Mouse (Mus musculus): ENCODE results near the gene Rasal2. TPM values are rescaled to one million over a fixed set of nuclear protein-coding genes. Genes with fewer than 3 reads are reported as not detected.

The Rasal2 gene
- total and polyA plus RNA-seq, 3 experiments: 1.5 to 3.2 TPM; not detected in 1

DNA sequence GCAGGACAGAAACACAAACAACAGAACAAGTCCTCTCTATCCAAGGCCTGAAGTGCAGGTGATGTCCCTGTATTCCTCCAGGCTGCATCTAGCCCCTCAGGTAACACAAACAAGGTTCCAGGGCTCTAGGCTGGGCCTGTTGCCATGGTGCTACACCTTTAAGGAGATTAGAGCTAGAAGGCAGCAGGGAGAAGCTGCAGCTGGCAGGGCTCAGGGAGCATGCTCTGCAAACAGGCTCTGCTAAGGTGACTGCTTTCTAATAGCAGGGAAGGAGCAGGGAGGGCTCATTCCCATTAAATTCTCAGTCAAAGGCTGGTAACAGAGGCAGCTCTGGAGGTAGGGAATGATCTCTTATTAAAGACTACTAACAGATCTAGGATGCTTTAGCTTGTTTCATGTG, 231.3 kb downstream of the Rasal2 start:
- Histone ChIP-seq H3K4me3 (ENCODE audit: control insufficient read depth in 1 of 2, insufficient read depth in 1 of 2, low read depth in 2 of 2, low read length in 2 of 2) (no peak overlapping the region), H3K9me3 (replicated peaks; ENCODE audit: insufficient read depth, low read length) (no peaks in the 10 kb centered on the region), H3K27me3 (ENCODE audit: control insufficient read depth in 1 of 2, insufficient read depth in 2 of 2, low read length in 2 of 2) (no peaks in the 10 kb centered on the region), H3K36me3 (ENCODE audit: control insufficient read depth in 1 of 2, insufficient read depth in 2 of 2, low read length in 2 of 2) (no peaks in the 10 kb centered on the region), H3K4me1 (ENCODE audit: control insufficient read depth in 1 of 2, insufficient read depth in 2 of 2, low read length in 2 of 2) (no peaks in the 10 kb centered on the region), H3K27ac (ENCODE audit: control insufficient read depth, low read depth, low read length) (no peak overlapping the region), H3K9ac (ENCODE audit: control insufficient read depth, low read depth, low read length, poor library complexity, severe bottlenecking) (no peak overlapping the region), H3K79me2 (ENCODE audit: control insufficient read depth, insufficient read depth, low read length, poor library complexity) (no peaks in the 10 kb centered on the region)
- no peak for DNase-seq (ENCODE audit: low read depth, low spot score)
- no peak for TF ChIP-seq MAFK (IDR thresholded peaks at IDR 0.05; ENCODE audit: borderline replicate concordance, low read depth, low read length)
- no peak for TF ChIP-seq MEF2A (IDR thresholded peaks at IDR 0.05; ENCODE audit: extremely low read depth, insufficient replicate concordance, low read depth, low read length, poor library complexity, severe bottlenecking)
- TF ChIP-seq TAL1 (IDR thresholded peaks at IDR 0.05; ENCODE audit: low read length): no peak
- TF ChIP-seq RCOR1 (IDR thresholded peaks at IDR 0.05; ENCODE audit: low read depth, low read length): no peak
- TF ChIP-seq NELFE (IDR thresholded peaks at IDR 0.05; ENCODE audit: low read depth, low read length): no peak
- no peak for TF ChIP-seq MAX (IDR thresholded peaks at IDR 0.05; ENCODE audit: low read length)
- no peak for TF ChIP-seq SMC3 (IDR thresholded peaks at IDR 0.05; ENCODE audit: low read depth, low read length)
- TF ChIP-seq TCF12 (IDR thresholded peaks at IDR 0.05; ENCODE audit: low read depth, low read length): no peak

DNA sequence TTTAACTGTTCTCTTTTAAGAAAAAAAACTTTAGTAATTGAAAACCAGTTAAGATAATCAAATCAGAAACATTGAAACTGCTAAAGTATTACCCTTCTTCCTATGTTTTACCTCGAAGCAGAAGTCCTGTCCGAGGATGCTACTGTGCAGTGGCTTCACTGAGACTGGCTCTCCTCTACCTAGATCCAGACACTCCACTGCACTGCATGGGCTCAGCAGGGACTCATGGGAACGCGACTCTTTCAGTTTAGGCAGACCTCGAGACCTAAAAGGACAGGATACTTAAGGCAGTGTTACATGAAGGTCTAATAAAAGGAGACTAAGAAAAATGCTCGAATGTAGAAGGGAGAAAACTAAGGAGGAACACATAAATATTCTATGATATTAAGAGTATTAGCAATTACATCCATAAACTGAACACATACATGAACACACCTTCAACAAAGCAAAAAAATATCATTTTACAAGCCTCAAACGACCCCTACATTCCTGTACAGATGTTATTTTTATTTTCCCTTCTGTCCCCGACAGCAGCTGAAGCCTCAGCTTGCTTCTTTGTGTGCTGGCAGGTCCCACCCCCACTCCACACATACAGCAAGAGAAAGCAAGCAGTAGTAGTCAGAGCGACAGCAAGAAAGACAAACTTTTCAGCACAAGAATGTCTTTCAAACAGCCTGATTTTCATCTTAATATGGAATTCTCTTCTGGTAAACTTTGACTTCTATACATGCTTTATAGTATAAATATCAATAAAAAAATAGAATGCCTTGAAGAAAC, 233.2 kb downstream of the Rasal2 start:
- no peaks in the 10 kb centered on the region for H3K27me3 ChIP-seq (ENCODE audit: control insufficient read depth in 1 of 2, insufficient read depth in 2 of 2, low read length in 2 of 2)
- no peaks in the 10 kb centered on the region for H3K4me1 ChIP-seq (ENCODE audit: control insufficient read depth in 1 of 2, insufficient read depth in 2 of 2, low read length in 2 of 2)
- TF ChIP-seq ETS1 (IDR thresholded peaks at IDR 0.05; ENCODE audit: low read depth, low read length): no peak
- TF ChIP-seq NRF1 (IDR thresholded peaks at IDR 0.05; ENCODE audit: insufficient read depth, low read depth, low read length, poor library complexity, severe bottlenecking): no peak
- no peak for TF ChIP-seq NELFE (IDR thresholded peaks at IDR 0.05; ENCODE audit: low read depth, low read length)
- TF ChIP-seq GATA1 (IDR thresholded peaks at IDR 0.05; ENCODE audit: low read depth, low read length): no peak
- no peak for TF ChIP-seq ZC3H11A (IDR thresholded peaks at IDR 0.05; ENCODE audit: low read depth, low read length)
- TF ChIP-seq ZMIZ1 (IDR thresholded peaks at IDR 0.05; ENCODE audit: low read depth, low read length): no peak
- no peak for TF ChIP-seq ZKSCAN1 (IDR thresholded peaks at IDR 0.05; ENCODE audit: low read depth, low read length)
- TF ChIP-seq TBP (IDR thresholded peaks at IDR 0.05; ENCODE audit: low read depth, low read length): no peak
- no peak for TF ChIP-seq EP300 (IDR thresholded peaks at IDR 0.05; ENCODE audit: low read depth in 1 of 2, low read length in 2 of 2)
- no peak for TF ChIP-seq MYB (IDR thresholded peaks at IDR 0.05; ENCODE audit: low read depth, low read length)
- TF ChIP-seq SIN3A (IDR thresholded peaks at IDR 0.05; ENCODE audit: low read length): no peak
- no peak for TF ChIP-seq MAFK (IDR thresholded peaks at IDR 0.05; ENCODE audit: borderline replicate concordance, low read depth, low read length)
- TF ChIP-seq USF1 (IDR thresholded peaks at IDR 0.05; ENCODE audit: low read depth, low read length): no peak
- TF ChIP-seq MYC (IDR thresholded peaks at IDR 0.05; ENCODE audit: low read depth, low read length): no peak
- TF ChIP-seq ELF1 (IDR thresholded peaks at IDR 0.05; ENCODE audit: low read depth, low read length): no peak
- TF ChIP-seq TAL1 (IDR thresholded peaks at IDR 0.05; ENCODE audit: low read length): no peak
- no peak for TF ChIP-seq MXI1 (IDR thresholded peaks at IDR 0.05; ENCODE audit: low read depth, low read length)
- TF ChIP-seq CHD2 (IDR thresholded peaks at IDR 0.05; ENCODE audit: low read length): no peak
- H3K36me3 ChIP-seq (ENCODE audit: control insufficient read depth in 1 of 2, insufficient read depth in 2 of 2, low read length in 2 of 2): no peaks in the 10 kb centered on the region
- no peak for DNase-seq (ENCODE audit: low read depth, low spot score)
- no peak overlapping the region for H3K27ac ChIP-seq (ENCODE audit: control insufficient read depth, low read depth, low read length)
- H3K4me3 ChIP-seq (ENCODE audit: control insufficient read depth in 1 of 2, insufficient read depth in 1 of 2, low read depth in 2 of 2, low read length in 2 of 2): no peak overlapping the region
- H3K79me2 ChIP-seq (ENCODE audit: control insufficient read depth, insufficient read depth, low read length, poor library complexity): no peaks in the 10 kb centered on the region
- no peak overlapping the region for H3K9ac ChIP-seq (ENCODE audit: control insufficient read depth, low read depth, low read length, poor library complexity, severe bottlenecking)
- no peaks in the 10 kb centered on the region for H3K9me3 ChIP-seq (replicated peaks; ENCODE audit: insufficient read depth, low read length)

All from MEL (cell line).